Mouse (Mus musculus) liver, adult 2 months (tissue): Measurements from ENCODE around the gene Kif6. TPM values are rescaled to one million over a fixed set of nuclear protein-coding genes. Genes with fewer than 3 reads are reported as not detected.

Experiments
- DNase-seq: peaks from one replicate; pipeline ENCODE4 v3.0.0-alpha.2; 2011; ENCODE audit warnings: low read depth, low spot score; ENCODE audit errors: extremely low read depth
- H3K27ac ChIP-seq: fragments of 200-500 bp; replicated peaks from 2 replicates; pipeline ENCODE4 v1.5.1; 2012; ENCODE audit warnings: low read depth, mild to moderate bottlenecking, control low read depth, inconsistent platforms, low read length; ENCODE audit not compliant: insufficient read depth
- H3K27me3 ChIP-seq: fragments of 200-500 bp; 2 replicates; pipeline ENCODE4 v1.6.1; 2012; ENCODE audit warnings: mild to moderate bottlenecking, moderate library complexity, low read length, inconsistent platforms; ENCODE audit not compliant: control insufficient read depth, insufficient read depth
- H3K36me3 ChIP-seq: fragments of 200-500 bp; 2 replicates; pipeline ENCODE4 v1.6.1; 2012; ENCODE audit warnings: low read length, inconsistent platforms; ENCODE audit not compliant: control insufficient read depth, insufficient read depth
- H3K4me1 ChIP-seq: fragments of 200-500 bp; 2 replicates; pipeline ENCODE4 v1.6.1; 2011; ENCODE audit warnings: low read length; ENCODE audit not compliant: control insufficient read depth, insufficient read depth
- H3K4me3 ChIP-seq: fragments of 200-500 bp; 2 replicates; pipeline ENCODE4 v1.5.1; 2011; ENCODE audit warnings: low read depth, mild to moderate bottlenecking, control low read depth, low read length, moderate library complexity; ENCODE audit not compliant: insufficient read depth
- H3K79me2 ChIP-seq: fragments of 200-500 bp; 2 replicates; pipeline ENCODE4 v1.6.1; 2012; ENCODE audit warnings: inconsistent platforms, mild to moderate bottlenecking, low read length, moderate library complexity; ENCODE audit not compliant: control insufficient read depth, insufficient read depth
- H3K9ac ChIP-seq: fragments of 200-500 bp; 2 replicates; pipeline ENCODE4 v1.6.1; 2012; ENCODE audit warnings: low read depth, mild to moderate bottlenecking, control low read depth, inconsistent platforms, low read length
- CTCF ChIP-seq: fragments of 200-500 bp; IDR thresholded peaks from 2 replicates; pipeline ENCODE4 v1.5.1; 2011; ENCODE audit warnings: low read depth, low read length, control low read depth
- POLR2A ChIP-seq: fragments of 200-500 bp; IDR thresholded peaks from 2 replicates; pipeline ENCODE4 v1.6.1; 2011; ENCODE audit warnings: low read length, control low read depth; ENCODE audit not compliant: insufficient read depth; ENCODE audit errors: extremely low read depth
- WGBS: fragments of 180-500 bp; shearing (Covaris S2); methylation state at CpG from one replicate; pipeline ENCODE4 v1.1.7; 2018; 5-methylcytosine and 5-hydroxymethylcytosine counted together
- polyA plus RNA-seq: library from polyadenylated mRNA; depleted of rRNA; stranded (reverse); fragments of >200 nt; gene quantifications from 2 replicates; pipeline ENCODE4 v1.2.3, GENCODE M21; 2012
- total RNA-seq: library from RNA; depleted of rRNA; stranded (reverse); fragments of >200 nt; gene quantifications from 2 replicates; pipeline ENCODE4 v1.2.3, GENCODE M21; 2014

The Kif6 gene
- total and polyA plus RNA-seq, 2 experiments = not detected

DNA sequence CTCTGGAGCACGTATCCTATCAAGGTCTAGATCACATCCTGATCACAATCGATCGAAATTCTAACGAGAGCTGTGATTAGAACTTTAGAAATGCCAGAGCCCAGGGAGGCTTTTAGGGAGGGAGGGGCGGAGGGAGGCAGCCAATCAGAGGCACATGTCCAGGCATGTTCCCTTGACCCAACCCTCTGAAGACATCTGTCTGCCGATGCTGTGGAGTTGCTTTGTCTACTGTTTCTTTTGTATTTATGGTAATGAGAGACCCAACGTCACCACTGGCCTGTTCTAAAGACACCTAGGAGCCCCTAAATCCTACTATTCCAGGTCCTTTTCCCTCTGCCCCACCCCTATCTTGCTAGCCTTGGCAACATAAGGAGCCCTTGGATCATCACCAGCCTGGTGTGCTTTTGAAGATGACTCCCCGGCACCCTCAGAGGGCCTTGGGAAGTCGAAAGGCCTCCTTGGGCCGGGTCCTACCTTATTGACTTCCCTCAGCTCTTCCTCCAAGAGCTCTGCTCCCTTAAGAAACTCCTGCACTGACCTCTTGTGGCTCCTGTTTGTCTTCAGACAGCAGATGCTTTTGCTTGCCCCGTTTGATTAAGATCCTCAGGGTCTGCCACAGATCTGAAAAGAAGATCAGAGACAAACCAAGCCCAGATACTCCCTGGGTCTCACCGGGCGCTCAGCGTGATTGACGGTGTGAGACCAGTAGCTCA is 261.2 kb downstream of the Kif6 start:
- no peaks in the 10 kb centered on the region for H3K27me3 ChIP-seq
- 61% methylated on average over 15 of the region's 15 CpGs for WGBS
- no peak overlapping the region for H3K9ac ChIP-seq
- no peaks in the 10 kb centered on the region for H3K79me2 ChIP-seq
- no peak overlapping the region for H3K4me3 ChIP-seq
- no peaks in the 10 kb centered on the region for H3K36me3 ChIP-seq
- no peak overlapping the region for H3K27ac ChIP-seq
- TF ChIP-seq POLR2A (no peak), CTCF (no peak)
- no peaks in the 10 kb centered on the region for H3K4me1 ChIP-seq
- no peak for DNase-seq

- no peak for TF ChIP-seq CTCF
- no peak for TF ChIP-seq POLR2A
- no peak for DNase-seq
- Histone ChIP-seq H3K9ac (no peak overlapping the region), H3K4me1 (no peaks in the 10 kb centered on the region), H3K79me2 (no peaks in the 10 kb centered on the region), H3K36me3 (no peaks in the 10 kb centered on the region), H3K27me3 (no peaks in the 10 kb centered on the region), H3K4me3 (no peak overlapping the region), H3K27ac (no peak overlapping the region)
- WGBS = 67% methylated on average over 5 of the region's 5 CpGs
Observed at GRCm38 (mm10) chr17:49880919-49881744, 266.2 kb downstream of the Kif6 start.

GRCm38 (mm10) chr17:49881796-49882195 is 266.9 kb downstream of the Kif6 start:
- no peak overlapping the region for H3K27ac ChIP-seq
- TF ChIP-seq CTCF (no peak), POLR2A (no peak)
- no peak overlapping the region for H3K9ac ChIP-seq
- no peaks in the 10 kb centered on the region for H3K36me3 ChIP-seq
- no peak overlapping the region for H3K4me3 ChIP-seq
- no peaks in the 10 kb centered on the region for H3K27me3 ChIP-seq
- DNase-seq = no peak
- no peaks in the 10 kb centered on the region for H3K79me2 ChIP-seq
- no peaks in the 10 kb centered on the region for H3K4me1 ChIP-seq
- 86% methylated on average over 7 of the region's 7 CpGs for WGBS

GRCm38 (mm10) chr17:49883136-49883755 is 268.3 kb downstream of the Kif6 start:
- no peak overlapping the region for H3K4me3 ChIP-seq
- no peak overlapping the region for H3K27ac ChIP-seq
- no peak for TF ChIP-seq POLR2A
- peak; percentile 20; the same call in 1 of the 2 replicates for TF ChIP-seq CTCF
- WGBS = 86% methylated on average over 8 of the region's 8 CpGs
- H3K9ac ChIP-seq = no peak overlapping the region
- no peaks in the 10 kb centered on the region for H3K36me3 ChIP-seq
- H3K4me1 ChIP-seq = no peaks in the 10 kb centered on the region
- no peaks in the 10 kb centered on the region for H3K27me3 ChIP-seq
- no peak for DNase-seq
- H3K79me2 ChIP-seq = no peaks in the 10 kb centered on the region

GRCm38 (mm10) chr17:49885035-49885434 is 270.1 kb downstream of the Kif6 start:
- WGBS = 87% methylated on average over 11 of the region's 11 CpGs
- no peak for TF ChIP-seq POLR2A
- no peak for DNase-seq
- Histone ChIP-seq H3K4me3 (no peak overlapping the region), H3K27me3 (no peaks in the 10 kb centered on the region), H3K36me3 (no peaks in the 10 kb centered on the region), H3K79me2 (no peaks in the 10 kb centered on the region), H3K9ac (no peak overlapping the region), H3K27ac (no peak overlapping the region), H3K4me1 (no peaks in the 10 kb centered on the region)

- no peak overlapping the region for H3K9ac ChIP-seq
- no peaks in the 10 kb centered on the region for H3K4me1 ChIP-seq
- TF ChIP-seq CTCF = no peak
- TF ChIP-seq POLR2A = no peak
- H3K27ac ChIP-seq = no peak overlapping the region
- H3K4me3 ChIP-seq = no peak overlapping the region
- DNase-seq = no peak
- H3K79me2 ChIP-seq = no peaks in the 10 kb centered on the region
- no peaks in the 10 kb centered on the region for H3K36me3 ChIP-seq
- H3K27me3 ChIP-seq = no peaks in the 10 kb centered on the region
- 48% methylated on average over 7 of the region's 7 CpGs for WGBS
Observed at GRCm38 (mm10) chr17:49889629-49890028, 274.7 kb downstream of the Kif6 start.
